Mouse (Mus musculus) C2C12 (cell line): ENCODE measurements around the gene C730034F03Rik. TPM values are rescaled to one million over a fixed set of nuclear protein-coding genes. Genes with fewer than 3 reads are reported as not detected.

Source experiments
- H3K27me3 ChIP-seq: one replicate; pipeline ENCODE4 v1.6.1; 2011; ENCODE audit not compliant: control insufficient read depth, insufficient read depth, insufficient read length
- H3K36me3 ChIP-seq: one replicate; pipeline ENCODE4 v1.6.1; 2011; ENCODE audit not compliant: control insufficient read depth, insufficient read depth
- H3K4me3 ChIP-seq: one replicate; pipeline ENCODE4 v1.5.1; 2011; ENCODE audit warnings: mild to moderate bottlenecking, control low read depth; ENCODE audit not compliant: poor library complexity, insufficient read depth, severe bottlenecking
- H3K79me2 ChIP-seq: one replicate; pipeline ENCODE4 v1.6.1; 2011; ENCODE audit not compliant: control insufficient read depth, insufficient read depth
- H3K79me3 ChIP-seq: one replicate; pipeline ENCODE4 v1.6.1; 2011; ENCODE audit warnings: low read depth, control low read depth
- H3ac ChIP-seq: one replicate; pipeline ENCODE3; 2011; ENCODE audit warnings: low read depth; ENCODE audit not compliant: control insufficient read depth, insufficient read length
- CEBPB ChIP-seq: IDR thresholded peaks from one replicate; pipeline ENCODE4 v1.6.1; 2011; ENCODE audit warnings: low read depth, mild to moderate bottlenecking, control low read depth, moderate library complexity
- CTCF ChIP-seq: IDR thresholded peaks from one replicate; pipeline ENCODE4 v1.5.1; 2011; ENCODE audit not compliant: control insufficient read depth, insufficient read depth, insufficient read length
- FOSL1 ChIP-seq: IDR thresholded peaks from one replicate; pipeline ENCODE4 v1.8.0; 2011; ENCODE audit warnings: mild to moderate bottlenecking, low read length; ENCODE audit not compliant: poor library complexity, insufficient read depth, severe bottlenecking
- MAX ChIP-seq: IDR thresholded peaks from one replicate; pipeline ENCODE4 v1.6.1; 2011; ENCODE audit warnings: mild to moderate bottlenecking, control low read depth
- MYOD1 ChIP-seq: IDR thresholded peaks from one replicate; pipeline ENCODE4 v1.6.1; 2011; ENCODE audit warnings: low read depth; ENCODE audit not compliant: control insufficient read depth, insufficient read length
- MYOG ChIP-seq: IDR thresholded peaks from one replicate; pipeline ENCODE4 v1.6.1; 2011; ENCODE audit not compliant: control insufficient read depth, insufficient read length; ENCODE audit errors: extremely low read depth
- USF1 ChIP-seq: IDR thresholded peaks from one replicate; pipeline ENCODE4 v1.6.1; 2011; ENCODE audit warnings: low read depth, mild to moderate bottlenecking, control low read depth, moderate library complexity
- polyA plus RNA-seq: library from polyadenylated mRNA; unstranded; fragments of >200 nt; fragmentation: generic; extraction: Trizol; gene quantifications from one replicate; pipeline ENCODE4 v1.2.1, GENCODE M21; 2012; ENCODE audit warnings: missing spikeins

The C730034F03Rik gene
- polyA plus RNA-seq, 1 experiment: 0.33 TPM

DNA sequence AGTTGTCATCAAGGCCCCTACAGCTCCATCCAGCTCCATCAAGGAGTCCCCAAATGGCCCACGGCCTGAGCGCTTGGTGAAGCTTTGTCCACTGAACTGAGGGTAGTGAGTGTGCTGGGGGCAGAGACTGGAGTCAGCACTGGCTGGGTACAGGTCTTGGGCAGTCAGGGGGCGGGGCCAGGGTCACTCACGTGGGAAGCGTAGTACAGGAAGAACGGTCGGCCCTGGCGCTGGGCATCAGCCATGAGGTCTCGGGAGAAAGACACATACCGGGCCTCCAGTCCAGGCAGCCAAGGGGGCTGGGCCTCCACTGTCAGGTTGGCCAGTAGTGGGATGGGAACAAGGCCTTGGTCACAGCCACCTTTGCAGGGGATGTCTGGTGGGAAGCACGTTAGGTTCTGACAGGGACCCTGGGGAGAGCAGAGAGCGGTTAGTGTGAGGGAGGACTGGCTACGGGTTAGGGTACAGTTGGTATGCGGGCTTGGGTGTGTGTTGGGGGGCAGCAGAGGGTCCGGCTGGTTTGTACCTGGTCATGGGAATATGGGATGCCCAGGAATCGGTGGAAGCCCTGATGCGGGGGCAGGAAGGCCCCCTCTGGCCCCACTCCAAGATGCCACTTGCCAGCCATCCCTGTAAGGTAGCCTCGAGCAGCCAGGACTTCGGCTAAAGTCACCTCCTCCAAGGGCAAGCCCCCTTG, 45.4 kb downstream of the C730034F03Rik start:
- no peaks in the 10 kb centered on the region for H3K79me2 ChIP-seq
- no peaks in the 10 kb centered on the region for H3K36me3 ChIP-seq
- no peaks in the 10 kb centered on the region for H3K79me3 ChIP-seq
- TF ChIP-seq MAX (no peak), FOSL1 (no peak), USF1 (no peak)
- H3K27me3 ChIP-seq: no peaks in the 10 kb centered on the region
- no peak overlapping the region for H3ac ChIP-seq
- no peak overlapping the region for H3K4me3 ChIP-seq

DNA sequence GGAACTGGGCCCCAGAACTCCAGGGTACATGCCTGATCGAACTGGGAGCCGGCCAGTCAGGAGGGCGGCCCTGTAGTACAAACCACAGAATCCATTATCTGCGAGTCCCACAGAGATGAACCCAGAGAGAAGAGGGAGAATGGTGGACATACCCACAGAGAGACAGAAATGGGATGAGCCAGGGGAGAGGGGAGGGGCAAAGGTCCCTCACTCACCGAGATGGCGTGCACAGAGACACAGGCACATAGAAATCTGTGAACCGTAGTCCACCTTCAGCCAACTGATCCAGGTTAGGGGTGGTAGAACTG, 45.9 kb downstream of the C730034F03Rik start:
- Histone ChIP-seq H3K79me2 (no peaks in the 10 kb centered on the region), H3K4me3 (peak overlapping the region; percentile 45), H3K79me3 (no peaks in the 10 kb centered on the region), H3ac (no peak overlapping the region), H3K36me3 (no peaks in the 10 kb centered on the region), H3K27me3 (no peaks in the 10 kb centered on the region)
- no peak for TF ChIP-seq CEBPB
- TF ChIP-seq CTCF: no peak
- no peak for TF ChIP-seq MAX
- no peak for TF ChIP-seq USF1
- no peak for TF ChIP-seq MYOD1
- no peak for TF ChIP-seq FOSL1
- TF ChIP-seq MYOG: no peak

- H3K4me3 ChIP-seq: peak overlapping the region; percentile 45
- no peaks in the 10 kb centered on the region for H3K27me3 ChIP-seq
- peak; percentile 47 for TF ChIP-seq MAX
- TF ChIP-seq CEBPB: no peak
- peak; percentile 98 for TF ChIP-seq USF1
- TF ChIP-seq MYOG: no peak
- no peaks in the 10 kb centered on the region for H3K79me3 ChIP-seq
- H3K36me3 ChIP-seq: no peaks in the 10 kb centered on the region
- peak overlapping the region; percentile 56 for H3ac ChIP-seq
- H3K79me2 ChIP-seq: no peaks in the 10 kb centered on the region
Measured at GRCm38 (mm10) chr15:89475611-89476474, 46.5 kb downstream of the C730034F03Rik start.

DNA sequence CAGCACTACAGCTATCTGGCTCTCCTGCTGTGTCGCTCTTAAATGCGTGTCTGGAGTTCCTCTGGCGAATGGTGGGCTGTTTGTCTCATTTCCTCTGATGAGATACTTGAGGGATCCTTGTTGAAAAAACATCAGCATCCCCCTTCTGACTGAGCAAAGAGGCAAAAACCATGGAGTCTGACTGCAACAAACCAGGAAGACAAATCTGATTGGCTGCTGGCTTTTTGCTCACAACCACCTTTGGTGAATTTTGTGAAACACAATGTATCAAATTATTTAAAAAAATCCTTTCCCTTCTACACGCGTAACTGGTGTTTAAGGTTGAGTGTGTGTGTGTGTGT, 47.1 kb downstream of the C730034F03Rik start:
- Histone ChIP-seq H3ac (peak overlapping the region; percentile 46), H3K36me3 (no peaks in the 10 kb centered on the region), H3K27me3 (no peaks in the 10 kb centered on the region), H3K4me3 (peak overlapping the region; percentile 45), H3K79me3 (no peaks in the 10 kb centered on the region), H3K79me2 (no peaks in the 10 kb centered on the region)
- TF ChIP-seq MAX (peak; percentile 0), MYOG (no peak)

DNA sequence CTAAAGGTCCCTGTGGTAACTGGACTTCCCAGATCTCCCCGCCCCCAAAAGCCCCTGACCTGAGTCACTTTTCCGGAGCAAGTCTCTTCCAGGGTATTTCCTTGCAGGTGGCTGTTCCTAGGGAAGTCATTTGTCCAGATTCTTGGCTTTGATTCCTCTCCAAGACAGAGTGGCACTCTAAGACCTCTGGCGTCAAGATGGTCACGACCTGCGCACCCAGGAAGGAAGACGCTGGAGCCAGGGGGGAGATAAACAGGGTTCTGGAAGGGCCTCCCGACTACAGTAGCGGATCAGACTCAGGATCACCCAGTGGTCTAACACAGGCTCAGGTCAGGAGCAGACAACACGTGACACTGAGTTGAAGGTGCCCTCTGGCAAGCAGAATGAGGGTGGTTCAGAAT, 47.7 kb downstream of the C730034F03Rik start, which contains the start of gene Arsa:
Arsa (minus strand) TSS at position 335 of the 401 bp plus-strand sequence.
- Histone ChIP-seq H3K36me3 (no peaks in the 10 kb centered on the region), H3K4me3 (peak within 1 kb of the TSS; percentile 45), H3K79me2 (no peaks in the 10 kb centered on the region), H3K27me3 (no peaks in the 10 kb centered on the region), H3K79me3 (no peaks in the 10 kb centered on the region), H3ac (peak within 1 kb of the TSS; percentile 46)
- TF ChIP-seq USF1 (no peak), MYOG (no peak), FOSL1 (no peak), CEBPB (no peak), MYOD1 (no peak)

GRCm38 (mm10) chr15:89477806-89478205, 48.4 kb downstream of the C730034F03Rik start:
- H3ac ChIP-seq: no peak overlapping the region
- no peaks in the 10 kb centered on the region for H3K79me2 ChIP-seq
- no peak for TF ChIP-seq CEBPB
- no peak for TF ChIP-seq MYOG
- TF ChIP-seq USF1: no peak
- no peak for TF ChIP-seq CTCF
- no peak for TF ChIP-seq MYOD1
- no peak for TF ChIP-seq MAX
- TF ChIP-seq FOSL1: no peak
- no peaks in the 10 kb centered on the region for H3K36me3 ChIP-seq
- H3K4me3 ChIP-seq: no peak overlapping the region
- H3K79me3 ChIP-seq: no peaks in the 10 kb centered on the region
- H3K27me3 ChIP-seq: no peaks in the 10 kb centered on the region
